Mouse (Mus musculus) midbrain, embryonic 16.5 days (tissue): ENCODE results near the gene Mlxipl. TPM values are rescaled to one million over a fixed set of nuclear protein-coding genes. Genes with fewer than 3 reads are reported as not detected.

Source experiments
- ATAC-seq: fragments of 200-750 bp; cut with Nextera tagmentation; 2 replicates; pipeline ENCODE4 v1.8.0; 2017; ENCODE audit warnings: moderate TSS enrichment
- H3K27ac ChIP-seq: fragments of 300-500 bp; sonication (generic); 2 replicates; pipeline ENCODE4 v1.5.1; 2014; ENCODE audit warnings: mild to moderate bottlenecking, low read length, mixed read lengths
- H3K27me3 ChIP-seq: fragments of 300-500 bp; sonication (generic); 2 replicates; pipeline ENCODE4 v1.6.1; 2014; ENCODE audit warnings: low read depth, low read length, mixed read lengths; ENCODE audit not compliant: control insufficient read depth, insufficient read depth
- H3K36me3 ChIP-seq: fragments of 300-500 bp; sonication (generic); 2 replicates; pipeline ENCODE4 v1.6.1; 2014; ENCODE audit warnings: mild to moderate bottlenecking, low read length, moderate library complexity, mixed read lengths; ENCODE audit not compliant: control insufficient read depth, insufficient read depth
- H3K4me1 ChIP-seq: fragments of 300-500 bp; sonication (generic); 2 replicates; pipeline ENCODE4 v1.6.1; 2014; ENCODE audit warnings: mild to moderate bottlenecking, low read length, mixed read lengths; ENCODE audit not compliant: control insufficient read depth, insufficient read depth
- H3K4me2 ChIP-seq: fragments of 300-500 bp; sonication (generic); 2 replicates; pipeline ENCODE4 v1.6.1; 2014; ENCODE audit warnings: mild to moderate bottlenecking, low read length, mixed read lengths
- H3K4me3 ChIP-seq: fragments of 300-500 bp; sonication (generic); 2 replicates; pipeline ENCODE4 v1.5.1; 2014; ENCODE audit warnings: low read depth, mild to moderate bottlenecking, low read length, moderate library complexity, mixed read lengths
- H3K9ac ChIP-seq: fragments of 300-500 bp; sonication (generic); 2 replicates; pipeline ENCODE4 v1.6.1; 2014; ENCODE audit warnings: low read depth, low read length, mixed read lengths
- H3K9me3 ChIP-seq: fragments of 300-500 bp; sonication (generic); replicated peaks from 2 replicates; pipeline ENCODE4 v1.6.1; 2014; ENCODE audit warnings: mild to moderate bottlenecking, low read length, mixed read lengths; ENCODE audit not compliant: control insufficient read depth, poor library complexity, severe bottlenecking
- WGBS: fragments of 180-500 bp; shearing (Covaris S2); extraction: QIAGEN DNeasy Blood & Tissue Kit; methylation state at CpG from one replicate; pipeline ENCODE4 v1.1.7; 2014; 5-methylcytosine and 5-hydroxymethylcytosine counted together
- polyA plus RNA-seq: library from polyadenylated mRNA; unstranded; fragments of >200 nt; fragmentation: Nextera tagmentation; extraction: Ambion mirVana; gene quantifications from 2 replicates; pipeline ENCODE4 v1.2.1, GENCODE M21; 2015

Gene Mlxipl
- polyA plus RNA-seq, 1 experiment from 2014 or later: 1.0 TPM

GRCm38 (mm10) chr5:135076931-135077505 lies 12.7 kb upstream of the Mlxipl start:
- Histone ChIP-seq H3K4me3 (peak overlapping the region; percentile 97), H3K27ac (peak overlapping the region; percentile 95), H3K9ac (peak overlapping the region; percentile 100), H3K4me1 (peaks cover 6% of the 10 kb centered on the region), H3K36me3 (peaks cover 5% of the 10 kb centered on the region; the same call in 1 of the 2 replicates), H3K9me3 (no peaks in the 10 kb centered on the region), H3K4me2 (peak overlapping the region; percentile 68), H3K27me3 (no peaks in the 10 kb centered on the region)
- ATAC-seq: peak; percentile 57
- 16% methylated on average over 14 of the region's 14 CpGs for WGBS

- ATAC-seq: peak; percentile 77
- Histone ChIP-seq H3K9me3 (no peaks in the 10 kb centered on the region), H3K9ac (peak within 1 kb of the TSS; percentile 100), H3K4me1 (peaks cover 6% of the 10 kb centered on the region), H3K27ac (peak within 1 kb of the TSS; percentile 95), H3K27me3 (no peaks in the 10 kb centered on the region), H3K4me3 (peak within 1 kb of the TSS; percentile 97), H3K4me2 (peak within 1 kb of the TSS; percentile 68), H3K36me3 (no peaks in the 10 kb centered on the region; the same call in 1 of the 2 replicates)
- WGBS: under 1% methylated on average over 73 of the region's 83 CpGs
Observed at GRCm38 (mm10) chr5:135077564-135078481, 11.9 kb upstream of the Mlxipl start, which contains the start of gene Vps37d. Vps37d (minus strand) TSS chr5:135078266.

GRCm38 (mm10) chr5:135078482-135078810 lies 11.2 kb upstream of the Mlxipl start:
- Histone ChIP-seq H3K4me1 (peaks cover 6% of the 10 kb centered on the region), H3K9me3 (no peaks in the 10 kb centered on the region), H3K27ac (peak overlapping the region; percentile 95), H3K36me3 (no peaks in the 10 kb centered on the region; the same call in 1 of the 2 replicates), H3K27me3 (no peaks in the 10 kb centered on the region), H3K9ac (peak overlapping the region; percentile 100), H3K4me2 (peak overlapping the region; percentile 68), H3K4me3 (peak overlapping the region; percentile 97)
- peak; percentile 61; the same call in 1 of the 2 replicates for ATAC-seq
- under 1% methylated on average over 11 of the region's 11 CpGs for WGBS

GRCm38 (mm10) chr5:135079578-135079977 lies 10.1 kb upstream of the Mlxipl start:
- Histone ChIP-seq H3K9me3 (no peaks in the 10 kb centered on the region), H3K4me1 (peaks cover 6% of the 10 kb centered on the region), H3K27ac (no peak overlapping the region), H3K27me3 (no peaks in the 10 kb centered on the region), H3K4me3 (no peak overlapping the region), H3K4me2 (no peak overlapping the region), H3K9ac (no peak overlapping the region), H3K36me3 (no peaks in the 10 kb centered on the region)
- no peak for ATAC-seq
- WGBS: 95% methylated on average over 2 of the region's 2 CpGs

GRCm38 (mm10) chr5:135080539-135080938 lies 9.2 kb upstream of the Mlxipl start:
- peaks cover 6% of the 10 kb centered on the region for H3K4me1 ChIP-seq
- H3K9me3 ChIP-seq: no peaks in the 10 kb centered on the region
- H3K27ac ChIP-seq: no peak overlapping the region
- no peak overlapping the region for H3K4me3 ChIP-seq
- H3K36me3 ChIP-seq: no peaks in the 10 kb centered on the region
- no peak overlapping the region for H3K9ac ChIP-seq
- H3K27me3 ChIP-seq: no peaks in the 10 kb centered on the region
- no peak for ATAC-seq
- 88% methylated on average over 5 of the region's 5 CpGs for WGBS
- H3K4me2 ChIP-seq: no peak overlapping the region

GRCm38 (mm10) chr5:135086871-135087270 lies 2.8 kb upstream of the Mlxipl start:
- Histone ChIP-seq H3K9ac (no peak overlapping the region), H3K4me3 (no peak overlapping the region), H3K36me3 (no peaks in the 10 kb centered on the region), H3K4me2 (no peak overlapping the region), H3K27ac (no peak overlapping the region), H3K4me1 (no peaks in the 10 kb centered on the region), H3K9me3 (no peaks in the 10 kb centered on the region), H3K27me3 (peaks cover 27% of the 10 kb centered on the region)
- ATAC-seq: no peak
- 78% methylated on average over 4 of the region's 4 CpGs for WGBS

GRCm38 (mm10) chr5:135100981-135101380 lies 11.3 kb downstream of the Mlxipl start:
- H3K4me2 ChIP-seq: no peak overlapping the region
- no peaks in the 10 kb centered on the region for H3K4me1 ChIP-seq
- no peak overlapping the region for H3K27ac ChIP-seq
- H3K4me3 ChIP-seq: no peak overlapping the region
- no peak overlapping the region for H3K9ac ChIP-seq
- no peak for ATAC-seq
- WGBS: 76% methylated on average over 1 of the region's 1 CpGs
- H3K27me3 ChIP-seq: peaks cover 11% of the 10 kb centered on the region
- no peaks in the 10 kb centered on the region for H3K9me3 ChIP-seq
- no peaks in the 10 kb centered on the region for H3K36me3 ChIP-seq

GRCm38 (mm10) chr5:135103999-135104660 lies 14.4 kb downstream of the Mlxipl start:
- Histone ChIP-seq H3K36me3 (no peaks in the 10 kb centered on the region), H3K27me3 (peaks cover 29% of the 10 kb centered on the region), H3K9ac (no peak overlapping the region), H3K4me2 (no peak overlapping the region), H3K4me3 (no peak overlapping the region), H3K4me1 (no peaks in the 10 kb centered on the region; the same call in 1 of the 2 replicates), H3K27ac (no peak overlapping the region), H3K9me3 (no peaks in the 10 kb centered on the region)
- ATAC-seq: no peak
- 62% methylated on average over 11 of the region's 11 CpGs for WGBS
